Mouse (Mus musculus) forebrain, embryonic 10.5 days (tissue): ENCODE data around the gene Fahd1. TPM values are rescaled to one million over a fixed set of nuclear protein-coding genes. Genes with fewer than 3 reads are reported as not detected.

Experiments
- DNase-seq: peaks from one replicate; pipeline ENCODE4 v3.0.0-alpha.2; 2017; ENCODE audit warnings: low spot score; ENCODE audit errors: extremely low spot score
- H3K27ac ChIP-seq: fragments of 300-500 bp; sonication (generic); 2 replicates; pipeline ENCODE4 v1.5.1; 2016; ENCODE audit warnings: mild to moderate bottlenecking
- H3K27me3 ChIP-seq: fragments of 300-500 bp; sonication (generic); 2 replicates; pipeline ENCODE4 v1.6.1; 2016; ENCODE audit warnings: mild to moderate bottlenecking; ENCODE audit not compliant: poor library complexity, severe bottlenecking
- H3K36me3 ChIP-seq: fragments of 300-500 bp; sonication (generic); replicated peaks from 2 replicates; pipeline ENCODE4 v1.6.1; 2016; ENCODE audit warnings: mild to moderate bottlenecking, moderate library complexity
- H3K4me1 ChIP-seq: fragments of 300-500 bp; sonication (generic); 2 replicates; pipeline ENCODE4 v1.6.1; 2016
- H3K4me3 ChIP-seq: fragments of 300-500 bp; sonication (generic); 2 replicates; pipeline ENCODE4 v1.5.1; 2016; ENCODE audit warnings: mild to moderate bottlenecking, moderate library complexity
- H3K9me3 ChIP-seq: fragments of 300-500 bp; sonication (generic); 2 replicates; pipeline ENCODE4 v1.6.1; 2016; ENCODE audit warnings: mild to moderate bottlenecking, moderate library complexity
- WGBS: fragments of 180-500 bp; shearing (Covaris S2); methylation state at CpG from one replicate; pipeline ENCODE4 v1.1.7; 2016; 5-methylcytosine and 5-hydroxymethylcytosine counted together
- polyA plus RNA-seq: library from polyadenylated mRNA; unstranded; fragments of >200 nt; fragmentation: Nextera tagmentation; extraction: Ambion mirVana; gene quantifications from 2 replicates; pipeline ENCODE4 v1.2.1, GENCODE M21; 2016

Fahd1 gene
- polyA plus RNA-seq, 1 experiment from 2014 or later, result 16.6 TPM

GRCm38 (mm10) chr17:24877336-24878116, 27.4 kb upstream of the Fahd1 start:
- Histone ChIP-seq H3K36me3 (peaks cover 8% of the 10 kb centered on the region), H3K9me3 (no peaks in the 10 kb centered on the region), H3K27ac (peak overlapping the region; percentile 48), H3K4me1 (peaks cover 22% of the 10 kb centered on the region), H3K27me3 (no peaks in the 10 kb centered on the region), H3K4me3 (no peak overlapping the region)
- DNase-seq, result no peak
- 71% methylated on average over 10 of the region's 10 CpGs for WGBS

- Histone ChIP-seq H3K36me3 (no peaks in the 10 kb centered on the region), H3K27ac (no peak overlapping the region), H3K4me3 (no peak overlapping the region), H3K9me3 (no peaks in the 10 kb centered on the region), H3K4me1 (peaks cover 14% of the 10 kb centered on the region), H3K27me3 (no peaks in the 10 kb centered on the region)
- WGBS, result 80% methylated on average over 8 of the region's 8 CpGs
- DNase-seq, result no peak
Observed at GRCm38 (mm10) chr17:24874989-24875388, 24.8 kb upstream of the Fahd1 start.

GRCm38 (mm10) chr17:24874405-24874745, 24.2 kb upstream of the Fahd1 start:
- H3K27ac ChIP-seq, result no peak overlapping the region
- H3K36me3 ChIP-seq, result no peaks in the 10 kb centered on the region
- no peaks in the 10 kb centered on the region for H3K27me3 ChIP-seq
- WGBS, result 78% methylated on average over 1 of the region's 1 CpGs
- H3K4me3 ChIP-seq, result no peak overlapping the region
- peaks cover 14% of the 10 kb centered on the region for H3K4me1 ChIP-seq
- no peak for DNase-seq
- H3K9me3 ChIP-seq, result no peaks in the 10 kb centered on the region

- WGBS, result 47% methylated on average over 4 of the region's 4 CpGs
- Histone ChIP-seq H3K27ac (no peak overlapping the region), H3K27me3 (no peaks in the 10 kb centered on the region), H3K4me3 (no peak overlapping the region), H3K36me3 (no peaks in the 10 kb centered on the region), H3K4me1 (peaks cover 14% of the 10 kb centered on the region), H3K9me3 (no peaks in the 10 kb centered on the region)
- no peak for DNase-seq
Observed at GRCm38 (mm10) chr17:24873695-24874404, 23.7 kb upstream of the Fahd1 start.

GRCm38 (mm10) chr17:24867914-24868313, 17.8 kb upstream of the Fahd1 start:
- Histone ChIP-seq H3K27ac (no peak overlapping the region), H3K4me3 (no peak overlapping the region), H3K4me1 (no peaks in the 10 kb centered on the region), H3K9me3 (no peaks in the 10 kb centered on the region), H3K36me3 (peaks cover 4% of the 10 kb centered on the region; the same call in 1 of the 2 replicates), H3K27me3 (no peaks in the 10 kb centered on the region)
- WGBS, result 91% methylated on average over 10 of the region's 10 CpGs
- DNase-seq, result no peak

GRCm38 (mm10) chr17:24865776-24866175, 15.6 kb upstream of the Fahd1 start, which contains the start of gene Igfals:
Igfals (plus strand) TSS chr17:24865997.
- Histone ChIP-seq H3K27ac (no peak within 1 kb of the TSS), H3K4me1 (no peaks in the 10 kb centered on the region), H3K4me3 (no peak within 1 kb of the TSS), H3K9me3 (no peaks in the 10 kb centered on the region), H3K36me3 (peaks cover 22% of the 10 kb centered on the region), H3K27me3 (no peaks in the 10 kb centered on the region)
- DNase-seq, result no peak
- 88% methylated on average over 8 of the region's 8 CpGs for WGBS

- Histone ChIP-seq H3K4me3 (no peak overlapping the region), H3K36me3 (peaks cover 27% of the 10 kb centered on the region), H3K27ac (no peak overlapping the region), H3K9me3 (no peaks in the 10 kb centered on the region), H3K4me1 (no peaks in the 10 kb centered on the region), H3K27me3 (no peaks in the 10 kb centered on the region)
- no peak for DNase-seq
- 92% methylated on average over 3 of the region's 3 CpGs for WGBS
Observed at GRCm38 (mm10) chr17:24861785-24862184, 11.6 kb upstream of the Fahd1 start.

- Histone ChIP-seq H3K27ac (no peak overlapping the region), H3K9me3 (no peaks in the 10 kb centered on the region), H3K27me3 (no peaks in the 10 kb centered on the region), H3K4me3 (no peak overlapping the region), H3K36me3 (peaks cover 31% of the 10 kb centered on the region), H3K4me1 (no peaks in the 10 kb centered on the region)
- no peak for DNase-seq
- 94% methylated on average over 8 of the region's 8 CpGs for WGBS
Observed at GRCm38 (mm10) chr17:24860076-24860475, 9.9 kb upstream of the Fahd1 start.

- no peaks in the 10 kb centered on the region for H3K27me3 ChIP-seq
- H3K9me3 ChIP-seq, result no peaks in the 10 kb centered on the region
- peaks cover 30% of the 10 kb centered on the region for H3K36me3 ChIP-seq
- 94% methylated on average over 6 of the region's 6 CpGs for WGBS
- H3K4me1 ChIP-seq, result no peaks in the 10 kb centered on the region
- no peak overlapping the region for H3K4me3 ChIP-seq
- no peak for DNase-seq
- H3K27ac ChIP-seq, result no peak overlapping the region
Observed at GRCm38 (mm10) chr17:24858967-24859366, 8.8 kb upstream of the Fahd1 start.

GRCm38 (mm10) chr17:24857831-24858470, 7.8 kb upstream of the Fahd1 start:
- Histone ChIP-seq H3K9me3 (no peaks in the 10 kb centered on the region), H3K27ac (no peak overlapping the region), H3K36me3 (peaks cover 34% of the 10 kb centered on the region), H3K4me1 (no peaks in the 10 kb centered on the region), H3K4me3 (no peak overlapping the region), H3K27me3 (no peaks in the 10 kb centered on the region)
- 87% methylated on average over 8 of the region's 8 CpGs for WGBS
- no peak for DNase-seq

- H3K4me1 ChIP-seq, result peaks cover 2% of the 10 kb centered on the region; the same call in 1 of the 2 replicates
- H3K36me3 ChIP-seq, result peaks cover 24% of the 10 kb centered on the region
- 88% methylated on average over 13 of the region's 13 CpGs for WGBS
- peaks cover 4% of the 10 kb centered on the region for H3K27me3 ChIP-seq
- no peaks in the 10 kb centered on the region for H3K9me3 ChIP-seq
- DNase-seq, result no peak
- no peak overlapping the region for H3K27ac ChIP-seq
- H3K4me3 ChIP-seq, result no peak overlapping the region
Observed at GRCm38 (mm10) chr17:24856589-24856988, 6.4 kb upstream of the Fahd1 start.

GRCm38 (mm10) chr17:24855838-24856464, 5.8 kb upstream of the Fahd1 start:
- no peak overlapping the region for H3K27ac ChIP-seq
- peaks cover 17% of the 10 kb centered on the region for H3K36me3 ChIP-seq
- H3K4me3 ChIP-seq, result no peak overlapping the region
- no peak for DNase-seq
- H3K4me1 ChIP-seq, result peaks cover 8% of the 10 kb centered on the region
- 84% methylated on average over 3 of the region's 3 CpGs for WGBS
- peaks cover 10% of the 10 kb centered on the region for H3K27me3 ChIP-seq
- H3K9me3 ChIP-seq, result no peaks in the 10 kb centered on the region
